Mouse (Mus musculus) cortical plate, adult 2 months (tissue): ENCODE data around the gene Dhdds. TPM values are rescaled to one million over a fixed set of nuclear protein-coding genes. Genes with fewer than 3 reads are reported as not detected.

Source experiments
- H3K27ac ChIP-seq: fragments of 200-500 bp; 2 replicates; pipeline ENCODE4 v1.5.1; 2012; ENCODE audit warnings: low read length, control low read depth, inconsistent platforms; ENCODE audit not compliant: insufficient read depth
- H3K4me1 ChIP-seq: fragments of 200-500 bp; 2 replicates; pipeline ENCODE4 v1.6.1; 2011; ENCODE audit warnings: low read length; ENCODE audit not compliant: control insufficient read depth, insufficient read depth
- H3K4me3 ChIP-seq: fragments of 200-500 bp; 2 replicates; pipeline ENCODE4 v1.5.1; 2011; ENCODE audit warnings: mild to moderate bottlenecking, low read length, control low read depth; ENCODE audit not compliant: insufficient read depth
- CTCF ChIP-seq: fragments of 200-500 bp; IDR thresholded peaks from 2 replicates; pipeline ENCODE4 v1.5.1; 2011; ENCODE audit warnings: mild to moderate bottlenecking, control low read depth, low read length; ENCODE audit not compliant: insufficient read depth; ENCODE audit errors: extremely low read depth
- POLR2A ChIP-seq: fragments of 200-500 bp; IDR thresholded peaks from 2 replicates; pipeline ENCODE4 v1.6.1; 2011; ENCODE audit warnings: mild to moderate bottlenecking, low read length, control low read depth; ENCODE audit not compliant: insufficient read depth; ENCODE audit errors: extremely low read depth
- polyA plus RNA-seq: library from polyadenylated mRNA; depleted of rRNA; stranded (reverse); fragments of >200 nt; gene quantifications from 2 replicates; pipeline ENCODE4 v1.2.3, GENCODE M21; 2012; rRNA removed

Dhdds gene
- 66.2 and 68.2 TPM in 2 replicates for polyA plus RNA-seq

DNA sequence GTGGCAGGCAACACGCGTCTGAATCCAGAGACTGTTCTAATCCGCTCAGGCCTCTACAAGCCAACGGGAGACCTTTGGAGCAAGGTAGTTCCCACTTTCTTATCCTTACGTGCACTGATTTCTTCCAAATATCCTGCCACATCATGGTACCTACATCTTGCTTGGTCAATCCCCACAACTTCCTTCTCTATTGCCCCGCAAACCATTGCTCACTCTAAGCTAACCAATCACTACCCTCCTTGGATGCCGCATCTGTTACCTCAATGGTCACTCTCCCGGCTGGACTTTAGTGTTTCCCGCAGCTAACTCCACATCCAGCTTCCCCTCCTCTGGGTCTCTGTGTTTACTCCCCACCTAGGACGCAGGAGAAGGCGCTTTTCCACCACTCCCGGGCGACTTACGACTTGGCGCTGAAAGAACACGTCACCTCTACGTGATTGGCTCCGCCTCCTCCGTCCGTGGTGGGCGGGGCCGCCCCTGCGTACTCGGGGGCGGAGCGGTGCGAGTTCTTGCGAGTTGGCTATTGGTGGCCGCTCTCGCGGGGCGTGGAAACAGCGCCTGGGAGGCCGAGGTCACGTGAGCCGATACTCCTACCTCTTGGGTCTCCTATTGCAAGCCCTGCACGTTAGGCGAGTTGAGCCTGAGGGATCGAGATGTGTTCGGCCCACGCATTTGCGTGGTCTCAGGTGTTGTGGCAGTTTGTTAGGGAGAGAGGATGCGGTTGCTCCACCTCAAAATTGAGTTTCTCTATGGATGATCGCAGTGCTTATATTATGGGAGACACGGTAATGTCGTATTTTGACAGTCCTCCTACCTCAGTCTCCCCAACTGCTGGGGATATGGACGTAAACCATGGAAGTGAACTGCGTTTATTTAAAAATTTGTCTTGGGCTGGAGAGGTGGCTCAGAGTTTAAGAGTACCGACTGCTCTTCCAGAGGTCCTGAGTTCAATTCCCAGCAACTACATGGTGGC lies at the start of gene Dhdds:
Dhdds (minus strand) TSS at position 453 of the 973 bp plus-strand sequence.
- peak within 1 kb of the TSS; percentile 80 for H3K4me3 ChIP-seq
- no peaks in the 10 kb centered on the region for H3K4me1 ChIP-seq
- H3K27ac ChIP-seq = no peak within 1 kb of the TSS
- peak; percentile 78 for TF ChIP-seq POLR2A
- TF ChIP-seq CTCF = no peak

DNA sequence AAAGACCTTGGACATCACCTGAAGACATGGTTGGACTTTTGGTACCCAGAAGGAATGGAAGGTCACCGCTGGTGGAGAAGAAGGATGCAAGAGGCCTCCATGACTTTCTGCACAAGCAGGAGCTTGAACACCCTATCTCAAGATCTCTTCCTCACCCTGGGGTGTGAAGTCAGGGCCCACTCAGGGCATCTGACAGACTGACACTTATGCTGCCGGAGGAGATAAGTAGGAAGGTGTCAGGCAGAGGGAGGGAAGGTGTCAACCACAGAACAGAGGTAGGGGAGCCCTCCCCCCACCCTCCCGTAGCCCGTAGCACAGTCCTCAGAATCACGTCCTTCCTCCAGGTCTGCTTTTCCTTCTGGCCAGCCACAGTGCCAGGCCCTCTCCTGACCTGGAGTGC lies 46.9 kb upstream of the Dhdds start:
- Histone ChIP-seq H3K4me1 (no peaks in the 10 kb centered on the region), H3K4me3 (no peak overlapping the region), H3K27ac (no peak overlapping the region)
- TF ChIP-seq POLR2A = no peak
- TF ChIP-seq CTCF = no peak

DNA sequence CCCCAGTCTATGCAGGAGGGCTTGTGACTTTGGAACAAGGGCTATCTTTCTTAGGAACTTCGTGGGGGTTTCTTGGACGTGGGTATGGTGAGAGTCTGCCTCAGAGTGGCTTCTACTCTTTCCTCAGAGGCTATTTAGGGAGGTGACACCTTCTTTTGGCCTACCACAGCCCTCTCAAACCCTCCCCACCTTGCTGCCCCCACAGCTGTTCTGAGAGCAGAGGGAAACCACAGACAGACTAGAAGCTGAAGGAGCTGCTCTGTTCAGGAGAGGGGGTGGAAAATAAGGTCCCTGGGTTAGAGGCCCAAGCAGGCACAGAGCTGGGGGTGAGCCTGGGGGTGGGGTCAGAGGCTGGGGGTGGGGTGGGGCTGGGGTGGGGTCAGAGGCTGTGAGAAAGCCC lies 42.3 kb upstream of the Dhdds start:
- TF ChIP-seq CTCF = no peak
- TF ChIP-seq POLR2A = no peak
- no peaks in the 10 kb centered on the region for H3K4me1 ChIP-seq
- no peak overlapping the region for H3K27ac ChIP-seq
- no peak overlapping the region for H3K4me3 ChIP-seq

DNA sequence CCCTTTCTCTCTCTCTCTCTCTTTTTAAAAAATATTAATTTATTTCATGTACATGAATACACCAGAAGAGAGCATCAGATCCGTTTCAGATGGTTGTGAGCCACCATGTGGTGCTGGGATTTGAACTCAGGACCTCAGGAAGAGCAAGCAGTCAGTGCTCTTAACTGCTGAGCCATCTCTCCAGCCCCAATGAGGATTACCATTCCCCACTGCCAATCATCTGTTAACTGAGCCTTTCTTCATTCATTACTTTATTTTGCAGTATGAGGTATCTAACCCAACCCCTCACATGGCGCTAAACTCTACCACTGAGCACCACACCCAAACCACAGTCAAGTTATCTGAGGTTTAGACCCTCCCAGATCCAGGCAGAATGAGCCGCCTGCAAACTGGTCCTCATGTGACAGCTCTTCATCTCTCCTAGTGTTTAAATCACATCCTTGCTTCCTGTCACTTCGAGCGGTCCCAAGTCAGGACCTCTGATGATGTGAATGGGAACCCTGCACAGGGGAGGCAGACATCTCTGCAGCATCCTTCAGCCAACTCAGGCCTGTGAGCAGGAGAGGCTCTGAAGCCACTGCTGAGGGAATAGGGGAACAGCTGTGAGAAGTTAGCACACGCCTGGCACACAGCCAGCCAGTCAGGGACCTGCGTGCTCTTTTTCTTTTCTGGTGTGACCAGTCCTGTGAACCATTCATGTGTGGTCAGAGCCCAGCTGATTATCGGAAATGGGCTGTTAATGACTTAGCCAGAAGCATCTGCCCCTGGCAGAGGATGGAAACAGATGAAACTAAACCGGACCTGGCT lies 40.8 kb upstream of the Dhdds start:
- TF ChIP-seq CTCF = no peak
- Histone ChIP-seq H3K4me3 (no peak overlapping the region), H3K27ac (no peak overlapping the region), H3K4me1 (no peaks in the 10 kb centered on the region)

DNA sequence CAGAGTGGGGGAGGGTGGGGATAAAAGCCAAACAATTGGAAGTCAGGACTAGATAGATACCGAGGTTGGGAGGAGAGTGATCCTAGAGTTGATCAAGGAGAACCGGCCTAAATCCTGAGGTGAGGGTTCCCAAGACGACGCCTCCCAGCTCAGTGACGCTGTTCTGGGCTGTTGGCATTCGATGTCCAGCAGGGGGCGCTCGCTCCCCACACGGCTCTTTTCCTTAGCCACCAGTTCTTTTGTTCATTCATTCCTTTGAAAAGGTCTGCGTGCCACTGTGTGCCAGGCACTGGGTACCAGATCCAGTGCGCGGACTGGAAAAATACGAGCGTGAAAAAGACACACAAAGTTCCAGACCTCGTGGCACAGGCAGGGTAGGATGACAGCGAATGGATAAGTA lies 35.2 kb upstream of the Dhdds start:
- no peak overlapping the region for H3K4me3 ChIP-seq
- H3K27ac ChIP-seq = no peak overlapping the region
- H3K4me1 ChIP-seq = no peaks in the 10 kb centered on the region
- TF ChIP-seq CTCF (peak; percentile 86), POLR2A (no peak)

DNA sequence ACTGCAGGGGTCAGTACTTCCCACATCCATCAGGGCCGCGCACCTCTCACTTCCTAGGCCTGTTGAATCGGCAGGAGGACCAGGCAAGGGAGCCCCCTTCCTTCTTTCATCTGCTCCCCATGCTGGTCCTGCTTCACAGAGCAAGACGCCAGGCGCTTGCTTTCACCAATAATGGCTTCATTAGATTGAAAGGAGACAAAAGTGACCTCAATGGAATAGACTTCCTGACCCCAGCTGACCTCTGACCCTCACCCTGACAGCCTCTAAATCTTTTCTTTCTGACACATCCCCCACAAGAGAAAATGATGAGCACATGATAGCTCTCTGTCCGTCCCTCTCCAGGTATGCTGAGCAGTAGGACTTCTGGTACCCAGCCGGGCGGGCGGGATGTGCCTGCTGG lies 25.1 kb upstream of the Dhdds start:
- Histone ChIP-seq H3K4me1 (no peaks in the 10 kb centered on the region), H3K27ac (no peak overlapping the region), H3K4me3 (no peak overlapping the region)
- TF ChIP-seq CTCF (no peak), POLR2A (no peak)

DNA sequence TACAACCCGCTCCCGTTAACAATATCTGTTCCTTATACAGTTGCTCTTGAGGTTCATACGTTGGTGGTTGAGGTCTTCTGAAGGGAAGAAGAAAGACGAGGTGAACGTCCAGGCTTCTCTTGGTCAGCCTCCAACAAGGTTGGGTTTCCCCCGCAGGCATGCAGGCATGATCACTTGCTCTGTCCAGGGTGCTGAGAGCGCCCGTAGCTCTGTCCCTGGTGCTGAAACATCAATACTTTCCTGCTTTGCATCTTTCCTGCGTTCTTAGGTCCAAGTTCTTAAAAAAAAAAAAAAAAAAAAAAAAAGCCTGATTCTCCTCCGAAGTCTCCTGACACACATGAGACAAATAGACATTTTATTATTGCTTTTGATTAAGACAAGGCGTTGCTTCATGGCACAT lies 19.9 kb upstream of the Dhdds start:
- Histone ChIP-seq H3K4me1 (no peaks in the 10 kb centered on the region), H3K4me3 (no peak overlapping the region), H3K27ac (no peak overlapping the region)
- no peak for TF ChIP-seq POLR2A

DNA sequence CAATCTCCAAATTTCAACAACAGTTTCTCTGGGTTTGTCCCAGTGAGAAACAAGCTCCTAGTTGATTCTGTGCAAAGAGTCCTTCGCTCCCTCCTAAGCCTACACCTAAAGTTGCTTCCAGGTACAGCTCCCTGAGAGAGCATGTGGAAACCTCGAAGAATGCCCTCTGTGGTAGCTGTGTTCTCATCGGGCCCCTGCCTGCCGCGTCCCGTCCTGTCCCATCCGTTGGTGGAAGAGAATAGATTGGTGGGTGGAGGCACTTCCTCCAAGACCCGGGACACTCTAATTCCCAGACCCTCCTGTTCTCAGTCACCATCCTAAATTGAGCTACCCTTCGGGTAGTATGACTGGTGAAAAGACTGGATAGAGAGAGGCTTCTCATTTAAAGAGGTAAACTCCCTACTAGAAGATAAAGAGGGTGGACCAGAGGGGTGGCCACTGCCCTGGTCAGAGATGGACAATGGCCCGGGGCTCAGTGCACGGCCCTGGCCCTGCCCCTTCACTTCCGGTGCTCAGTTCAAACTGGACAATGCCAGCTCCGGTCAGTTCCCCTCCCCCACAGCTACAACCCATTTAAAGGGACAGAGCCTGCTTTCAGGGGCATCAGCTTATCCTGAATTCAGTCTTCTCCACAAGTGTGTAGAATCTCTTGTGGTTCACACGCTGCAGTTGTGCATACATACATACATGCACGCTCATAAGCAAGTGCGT lies 19.1 kb upstream of the Dhdds start:
- no peak for TF ChIP-seq CTCF
- no peak for TF ChIP-seq POLR2A

DNA sequence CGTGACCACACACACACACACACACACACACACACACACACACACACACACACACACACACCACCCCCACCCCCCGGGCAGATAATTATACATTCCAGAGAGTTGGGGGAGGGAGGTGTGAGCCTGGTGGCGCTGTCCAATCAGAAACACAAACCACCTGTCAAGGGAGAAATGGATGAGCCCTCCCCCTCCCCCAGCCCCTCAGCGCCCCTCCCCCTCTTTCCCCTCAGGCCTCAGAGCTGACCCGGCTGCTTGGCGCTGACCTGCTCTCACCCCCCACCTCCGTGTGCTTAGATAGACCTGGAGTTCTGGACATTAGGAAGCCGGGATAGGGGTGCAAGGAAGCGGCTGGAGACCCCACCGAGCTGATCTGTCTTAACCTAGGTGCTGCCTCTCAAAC lies 18.5 kb upstream of the Dhdds start:
- H3K27ac ChIP-seq = no peak overlapping the region
- H3K4me1 ChIP-seq = no peaks in the 10 kb centered on the region
- no peak overlapping the region for H3K4me3 ChIP-seq
- TF ChIP-seq CTCF (no peak), POLR2A (no peak)

More for the DNA sequence above, 19.1 kb upstream of the Dhdds start:
- H3K27ac ChIP-seq = no peak overlapping the region
- no peak overlapping the region for H3K4me3 ChIP-seq
- no peaks in the 10 kb centered on the region for H3K4me1 ChIP-seq

DNA sequence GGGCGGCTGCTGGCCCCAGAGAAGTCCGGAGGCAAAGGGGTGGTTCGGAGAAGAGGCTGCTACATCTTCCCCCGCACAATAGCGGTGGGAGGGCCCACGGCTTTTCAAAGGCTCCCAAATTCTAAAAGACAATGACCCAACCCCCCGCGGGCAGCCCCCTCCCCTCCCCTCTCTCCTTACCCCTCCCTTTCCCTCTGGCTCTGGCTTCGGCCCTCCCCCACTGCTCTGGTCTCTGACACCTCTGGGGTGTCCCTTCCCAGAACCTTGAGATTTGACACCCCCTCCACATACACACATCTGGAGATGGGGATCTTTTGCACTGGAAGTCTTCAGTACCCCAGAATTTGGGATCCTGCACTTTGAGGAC lies 18.0 kb upstream of the Dhdds start, which contains the start of gene Lin28a:
Lin28a (minus strand) TSS at position 63 of the 367 bp plus-strand sequence.
- Histone ChIP-seq H3K27ac (no peak within 1 kb of the TSS), H3K4me1 (no peaks in the 10 kb centered on the region), H3K4me3 (no peak within 1 kb of the TSS)
- TF ChIP-seq CTCF = no peak
- no peak for TF ChIP-seq POLR2A
